Mouse (Mus musculus) kidney, adult 2 months (tissue): ENCODE measurements around the gene Nhej1.
A peak's percentile ranks its signal among the peaks of the same experiment; 100 is the strongest.

Experiments used
- CTCF ChIP-seq: fragments of 200-500 bp; conservative IDR thresholded peaks from 2 replicates; pipeline ENCODE4 v1.5.1; 2011; ENCODE audit warnings: low read depth, mild to moderate bottlenecking, control low read depth, low read length, moderate library complexity, mixed read lengths; ENCODE audit not compliant: insufficient read depth, insufficient read length
- POLR2A ChIP-seq: fragments of 200-500 bp; IDR thresholded peaks from one replicate; pipeline ENCODE4 v1.6.1; 2011; ENCODE audit warnings: low read depth, low read length, control low read depth

DNA sequence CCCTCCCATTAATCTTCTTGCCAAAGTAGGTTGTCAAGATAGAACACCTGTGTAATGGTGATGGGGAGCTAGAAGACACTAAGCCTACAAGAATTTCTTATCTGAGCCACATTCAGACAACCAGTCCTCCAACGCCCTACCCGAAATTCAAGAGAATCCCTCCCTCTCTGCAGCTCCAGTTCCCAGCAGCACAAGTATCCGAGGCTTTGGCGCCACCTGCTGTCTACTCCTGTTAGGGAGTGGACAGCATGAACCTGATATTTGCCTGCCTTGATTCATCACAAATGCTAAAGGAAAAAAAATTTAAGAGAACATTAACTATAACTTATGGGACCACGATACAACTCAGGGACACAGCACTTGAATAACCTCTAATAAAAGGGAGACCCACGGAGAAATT, 108.2 kb downstream of the Nhej1 start:
- TF ChIP-seq CTCF (peak; percentile 96), POLR2A (no peak)
